Mouse (Mus musculus) cerebellum, postnatal 14 days (tissue): ENCODE results near the gene Mrpl51.

ENCODE experiments used
- DNase-seq, 2 experiments: peaks; one replicate each; pipeline ENCODE4 v3.0.0; 2021; ENCODE audit warnings: mixed read lengths in 2 of 2

The Mrpl51 gene

DNA sequence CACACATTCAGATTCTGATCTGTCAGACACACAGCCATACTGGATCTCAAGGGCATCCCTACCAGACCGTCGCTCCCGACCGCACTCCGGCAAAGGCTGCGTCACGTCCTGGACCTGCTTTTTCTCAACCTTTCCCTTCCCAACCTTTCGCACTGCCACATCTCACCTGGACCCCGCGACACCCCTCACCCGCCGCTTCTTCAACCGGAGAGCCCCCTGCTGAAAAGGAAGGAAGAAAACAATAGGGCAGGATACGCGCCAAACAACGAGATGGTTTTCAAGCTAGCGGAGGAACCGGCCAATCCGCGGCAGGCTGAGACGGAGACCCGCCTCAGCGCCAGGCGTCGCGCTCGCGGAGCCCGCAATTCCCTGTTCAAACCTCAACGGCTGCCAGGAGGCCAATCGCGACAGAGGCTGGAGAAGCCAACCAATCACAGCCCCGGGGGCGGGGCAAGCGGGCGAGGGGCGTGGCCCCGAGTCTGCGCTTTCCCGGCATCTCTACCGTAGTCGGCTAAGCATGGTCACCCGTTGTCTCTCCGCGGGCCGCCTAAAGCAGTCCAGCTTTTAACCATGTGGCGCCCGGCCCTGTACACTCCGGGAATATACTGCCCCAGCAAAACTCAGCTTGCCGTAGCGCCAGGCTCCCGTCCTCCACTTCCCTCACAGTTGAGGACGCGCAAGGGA lies at the start of gene Mrpl51, which contains the start of gene Ncapd2:
Gene Mrpl51 (plus strand): TSS at position 470 of the 684 bp plus-strand sequence.
Gene Ncapd2 (minus strand): TSS at position 370 of the 684 bp plus-strand sequence.
- peak; percentile 99 for DNase-seq

DNA sequence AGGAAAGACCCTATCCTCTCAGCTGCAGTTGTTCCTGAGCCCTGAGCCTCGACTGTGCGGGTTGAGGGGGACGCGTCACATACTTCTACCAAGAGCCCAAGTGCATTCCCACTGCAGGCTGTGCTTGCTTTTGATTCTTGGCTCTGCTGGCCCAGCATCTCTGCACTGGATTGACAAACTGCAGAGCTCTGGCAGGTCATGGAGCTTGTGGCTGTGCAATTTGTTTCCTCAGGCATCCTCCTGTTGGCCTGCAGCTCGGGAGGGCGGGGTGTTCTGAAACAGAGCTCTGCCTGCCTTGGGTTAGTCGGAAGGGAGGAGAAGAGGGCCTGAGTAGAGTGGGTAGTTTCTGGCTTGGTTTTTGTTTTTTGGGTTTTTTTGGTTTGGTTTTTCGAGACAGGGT lies 49.2 kb upstream of the Mrpl51 start:
- DNase-seq = no peak

DNA sequence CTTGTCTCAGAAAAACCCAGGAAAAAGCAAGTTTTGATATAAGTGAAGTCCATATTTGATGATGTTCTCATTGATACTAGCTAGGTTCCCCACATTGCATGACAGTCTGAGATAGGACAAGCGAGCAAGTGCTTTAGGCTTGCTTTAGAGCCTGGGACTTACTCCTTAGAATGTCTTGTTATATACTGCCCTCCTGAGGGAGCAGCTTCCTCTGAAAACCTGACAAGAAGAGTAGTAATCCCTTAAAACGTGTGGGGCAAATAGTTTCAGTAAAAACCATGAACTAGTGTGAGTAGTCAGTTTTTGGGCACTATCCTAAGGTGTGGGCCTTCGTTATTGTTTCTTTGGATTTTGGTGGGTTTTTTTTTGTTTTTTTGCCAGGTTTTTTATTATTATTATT lies 48.5 kb upstream of the Mrpl51 start:
- no peak for DNase-seq

DNA sequence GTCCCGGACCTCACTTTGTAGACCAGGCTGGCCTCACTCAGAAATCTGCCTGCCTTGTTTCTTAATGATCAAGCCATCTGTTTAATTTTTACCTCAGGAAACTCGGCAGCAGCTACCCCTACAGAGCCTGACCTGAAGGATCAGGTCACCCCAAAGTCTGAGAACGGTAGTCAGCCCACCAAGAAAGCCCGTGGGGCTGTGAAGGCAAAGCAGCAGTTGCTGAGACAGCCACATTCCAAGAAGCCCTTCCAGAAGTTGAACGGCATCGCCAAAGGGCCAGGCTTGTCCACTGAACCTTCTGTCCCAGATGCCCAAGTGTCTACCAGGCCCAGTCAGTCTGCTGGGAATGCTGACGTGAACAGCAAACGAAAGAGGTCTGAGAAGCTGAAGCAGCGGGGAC lies 47.7 kb upstream of the Mrpl51 start:
- DNase-seq = no peak

DNA sequence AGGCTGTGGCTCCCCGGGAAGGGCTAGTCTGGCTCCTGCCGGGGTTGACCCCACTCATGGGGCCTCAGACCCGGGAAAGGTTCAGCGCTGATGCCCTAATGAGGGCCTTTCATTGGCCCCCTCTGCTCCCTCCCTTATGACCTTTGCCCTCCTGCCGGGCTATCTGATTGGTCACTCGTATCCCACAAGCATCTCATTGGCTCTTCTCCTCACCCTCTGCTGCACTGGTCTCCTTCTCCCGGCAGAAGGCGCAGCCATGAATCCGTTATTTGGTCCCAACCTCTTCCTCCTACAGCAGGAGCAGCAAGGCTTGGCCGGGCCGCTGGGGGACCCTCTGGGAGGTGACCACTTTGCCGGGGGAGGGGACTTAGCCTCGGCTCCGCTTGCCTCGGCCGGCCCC lies 46.6 kb upstream of the Mrpl51 start, which contains the start of gene Iffo1:
Gene Iffo1 (plus strand): TSS at position 241 of the 400 bp plus-strand sequence.
- DNase-seq = peak; percentile 94 to 96

DNA sequence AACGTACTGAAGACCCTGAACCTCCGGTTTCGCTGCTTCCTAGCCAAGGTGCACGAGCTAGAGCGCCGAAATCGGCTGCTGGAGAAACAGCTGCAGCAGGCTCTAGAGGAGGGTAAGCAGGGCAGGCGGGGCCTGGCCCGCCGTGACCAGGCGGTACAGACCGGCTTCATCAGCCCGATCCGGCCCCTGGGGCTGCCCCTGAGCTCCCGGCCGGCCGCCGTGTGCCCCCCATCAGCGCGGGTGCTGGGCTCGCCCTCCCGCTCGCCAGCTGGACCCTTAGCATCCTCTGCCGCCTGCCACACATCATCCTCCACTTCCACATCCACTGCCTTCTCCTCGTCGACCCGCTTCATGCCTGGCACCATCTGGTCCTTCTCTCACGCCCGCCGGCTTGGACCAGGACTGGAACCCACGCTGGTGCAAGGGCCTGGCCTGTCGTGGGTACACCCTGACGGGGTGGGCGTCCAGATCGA lies 46.1 kb upstream of the Mrpl51 start:
- DNase-seq = peak; percentile 60 to 66

DNA sequence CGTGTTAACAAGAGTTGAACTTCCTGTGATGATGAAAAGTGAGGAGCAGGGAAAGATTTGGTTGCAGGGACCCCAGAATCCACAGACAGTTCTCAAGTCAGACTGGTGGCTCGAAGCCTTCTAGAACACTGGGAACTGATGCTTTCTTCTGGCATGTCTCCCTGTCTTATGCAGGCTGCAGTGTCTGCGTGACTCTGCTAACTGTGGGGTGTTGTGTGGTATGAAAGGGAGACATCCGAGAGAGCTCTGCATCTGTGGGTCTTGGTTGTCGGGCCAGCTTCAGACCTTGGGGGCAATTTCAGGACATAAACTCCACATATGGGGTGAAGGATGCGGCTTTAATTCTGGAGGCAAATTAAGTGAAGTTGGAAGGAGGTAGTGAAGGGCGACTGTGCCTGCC lies 45.5 kb upstream of the Mrpl51 start:
- no peak for DNase-seq

DNA sequence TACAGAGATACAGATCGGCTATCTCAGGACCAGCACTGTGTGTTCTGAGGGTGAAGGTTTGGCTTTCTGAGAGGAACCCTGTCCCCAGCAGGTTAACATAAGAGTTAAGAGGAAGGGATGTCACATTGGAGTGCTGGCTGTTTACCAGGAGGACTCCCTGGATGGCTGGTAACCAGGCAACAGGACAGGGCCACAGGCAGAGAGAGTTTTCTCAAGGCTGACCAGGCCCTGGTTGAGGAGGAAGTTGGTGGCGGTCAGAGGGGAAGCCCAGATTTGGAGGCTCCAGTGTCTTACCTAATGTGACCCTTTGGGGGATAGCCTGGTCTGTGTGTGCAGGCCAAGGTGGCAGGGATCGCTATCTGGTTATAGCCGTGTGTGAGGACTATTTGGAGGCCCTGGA lies 44.8 kb upstream of the Mrpl51 start:
- peak; percentile 53 to 55 for DNase-seq

DNA sequence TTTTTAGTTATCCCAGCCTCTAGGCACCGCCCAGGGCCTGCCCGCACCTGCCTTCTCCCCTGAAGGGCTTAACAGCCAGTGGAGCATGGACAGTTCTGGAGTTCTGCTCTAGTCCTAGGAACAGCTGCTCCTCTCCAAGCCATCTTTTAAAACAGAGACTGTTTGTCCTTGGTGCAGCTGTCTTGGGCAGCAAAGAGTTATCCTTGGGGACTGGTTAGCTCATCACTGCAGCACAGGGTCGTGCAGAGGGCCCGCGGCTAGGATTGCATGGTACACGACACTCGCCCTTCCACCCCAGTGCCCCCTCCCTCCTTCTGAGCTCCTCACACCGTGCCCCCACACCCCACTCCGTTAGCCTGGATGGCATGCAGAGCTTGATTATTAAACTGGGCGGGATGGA lies 44.3 kb upstream of the Mrpl51 start:
- no peak for DNase-seq

DNA sequence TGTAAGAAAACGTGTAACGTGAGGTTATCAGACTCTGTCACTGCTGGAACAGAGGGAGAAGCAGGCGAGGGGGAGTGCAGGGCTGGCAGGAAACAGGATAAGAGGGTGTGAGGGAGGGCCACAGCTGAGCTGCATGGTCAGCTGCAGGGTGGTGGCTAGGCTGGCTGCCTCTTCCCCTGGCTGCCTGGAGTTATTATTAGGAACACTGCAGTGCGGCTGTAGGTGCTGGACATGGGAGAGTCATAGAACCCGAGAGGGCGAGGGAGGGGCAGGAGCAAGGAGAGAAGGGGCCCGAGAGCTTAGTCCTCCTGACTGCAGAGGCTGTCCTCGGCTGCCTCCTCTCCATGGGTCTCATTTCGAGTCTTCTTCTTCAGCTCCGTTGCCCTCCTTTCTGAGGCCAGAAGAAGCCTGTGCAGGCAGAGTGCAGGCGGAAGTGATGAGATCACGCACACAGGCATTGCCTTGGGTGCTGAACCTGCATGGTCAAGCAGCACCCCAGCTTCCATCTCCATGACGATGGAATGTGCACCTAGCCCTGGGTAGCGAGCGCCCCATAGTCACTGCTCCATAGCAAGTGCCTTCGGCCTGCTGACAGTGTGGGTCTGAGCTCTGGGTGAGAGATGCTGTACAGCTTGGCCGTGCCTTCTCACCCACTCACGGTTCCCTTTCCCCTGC lies 43.2 kb upstream of the Mrpl51 start:
- DNase-seq = no peak

DNA sequence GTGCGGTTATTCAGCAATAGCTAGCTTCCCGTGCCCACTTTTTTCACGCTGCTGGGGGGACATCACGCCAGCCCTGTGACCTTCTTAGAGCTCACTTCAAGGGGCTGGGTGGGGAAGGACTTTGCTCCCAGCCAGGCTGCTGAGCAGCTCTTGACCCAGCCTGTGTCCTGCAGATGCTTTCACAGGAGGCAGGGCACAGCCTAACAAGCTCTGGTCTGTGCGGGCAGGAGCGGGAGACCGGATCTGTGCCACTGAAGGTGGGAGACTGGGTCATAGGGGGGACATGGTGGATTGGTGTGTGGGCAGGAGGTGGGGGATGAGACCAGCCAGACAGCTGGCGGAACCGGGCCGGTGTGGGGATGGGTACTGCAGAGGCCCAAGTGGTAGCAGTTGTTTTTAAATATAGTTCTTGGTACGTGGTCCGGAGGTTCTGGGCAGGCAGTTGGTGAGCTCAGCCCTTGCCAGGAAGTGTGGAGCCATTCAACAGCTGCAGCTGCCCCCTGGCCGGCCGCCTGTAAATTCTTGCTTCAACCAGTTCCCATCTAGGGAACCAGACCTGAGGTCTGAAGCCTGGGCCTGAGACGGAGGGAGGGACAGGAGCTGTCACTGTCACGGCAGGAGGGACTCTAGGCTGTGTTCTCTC lies 42.6 kb upstream of the Mrpl51 start:
- peak; percentile 46 to 67 for DNase-seq

DNA sequence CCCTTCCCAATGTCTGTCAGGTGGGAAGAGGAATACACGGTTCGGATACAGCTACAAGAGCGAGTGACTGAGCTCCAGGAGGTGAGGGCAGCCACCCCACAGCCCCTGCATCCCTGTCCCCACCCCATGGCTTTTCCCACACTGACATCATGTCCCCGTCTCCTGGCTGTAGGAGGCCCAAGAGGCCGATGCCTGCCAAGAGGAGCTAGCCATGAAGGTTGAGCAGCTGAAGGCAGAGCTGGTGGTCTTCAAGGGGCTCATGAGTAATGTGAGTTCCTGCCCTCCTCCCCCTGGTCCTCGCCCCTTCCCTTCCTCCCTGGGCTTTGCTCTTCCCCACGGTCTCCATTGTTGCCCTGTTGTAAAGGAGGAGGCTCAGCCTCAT lies 42.0 kb upstream of the Mrpl51 start:
- DNase-seq = no peak

DNA sequence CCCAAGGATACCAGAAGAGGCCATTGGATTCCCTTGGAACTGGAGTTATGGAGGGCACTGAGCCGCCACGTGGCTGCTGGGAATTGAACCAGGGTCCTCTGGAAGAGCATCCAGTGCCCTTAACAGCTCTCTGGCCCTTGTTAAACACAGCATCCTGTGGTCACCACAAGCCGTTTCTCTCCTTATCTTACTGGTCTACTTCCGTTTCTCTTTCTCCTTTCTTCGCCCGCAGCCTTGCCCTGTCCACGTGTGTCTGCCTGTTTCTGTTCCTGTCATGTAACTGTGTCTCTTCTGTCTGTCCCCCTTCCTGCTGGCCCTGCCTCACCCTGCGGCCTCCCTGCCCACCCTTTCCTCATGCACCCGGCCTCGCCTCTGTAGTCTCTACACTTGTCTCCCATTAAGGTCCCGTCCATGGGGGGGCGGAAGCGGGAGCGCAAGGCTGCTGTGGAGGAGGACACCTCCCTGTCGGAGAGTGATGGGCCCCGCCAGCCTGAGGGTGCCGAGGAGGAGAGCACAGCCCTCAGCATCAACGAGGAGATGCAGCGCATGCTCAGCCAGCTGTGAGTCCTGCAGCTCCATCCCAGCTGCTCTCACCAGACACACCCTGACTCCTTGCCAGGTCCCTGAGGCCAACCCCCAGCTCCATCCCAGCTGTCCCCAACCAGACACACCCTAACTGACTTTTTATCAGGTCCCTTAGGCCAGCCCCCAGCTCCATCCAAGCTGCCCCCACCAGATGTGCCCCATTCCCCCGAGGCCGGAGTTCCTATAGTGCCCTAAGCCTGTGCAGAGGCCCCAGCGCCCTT lies 39.2 kb upstream of the Mrpl51 start:
- no peak for DNase-seq

DNA sequence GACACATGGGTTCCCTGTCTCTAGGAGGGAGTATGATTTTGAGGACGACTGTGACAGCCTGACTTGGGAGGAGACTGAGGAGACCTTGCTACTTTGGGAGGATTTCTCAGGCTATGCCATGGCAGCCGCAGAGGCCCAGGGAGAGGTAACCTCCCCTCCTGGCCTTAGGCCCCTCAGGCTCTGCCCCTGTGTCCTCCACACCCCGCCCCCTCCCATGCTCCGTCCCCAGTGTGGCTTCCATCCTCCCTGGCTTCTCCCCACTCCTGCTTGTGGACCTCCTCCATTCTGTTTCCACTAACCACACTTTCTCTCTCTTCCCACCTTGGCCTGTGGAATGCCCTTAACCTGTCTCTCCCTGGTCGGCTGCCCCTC lies 38.6 kb upstream of the Mrpl51 start:
- DNase-seq = no peak

DNA sequence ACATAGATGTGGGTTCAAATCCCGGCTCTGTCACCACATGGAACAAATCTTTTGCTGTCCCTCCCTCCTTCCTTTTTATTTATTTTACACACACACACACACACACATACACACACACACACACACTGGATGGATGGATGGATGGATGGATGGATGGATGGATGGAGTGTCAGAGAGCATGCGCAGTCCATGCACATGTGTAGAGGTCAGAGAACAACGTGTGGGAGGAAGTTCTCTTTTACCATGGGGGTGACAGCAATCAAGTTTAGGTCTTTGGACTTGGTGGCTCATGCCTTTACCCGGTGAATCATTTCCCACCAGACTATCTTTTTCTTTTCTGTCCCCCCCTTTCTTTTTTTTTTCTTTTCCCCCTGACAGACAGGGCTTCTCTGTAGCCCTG lies 37.9 kb upstream of the Mrpl51 start:
- no peak for DNase-seq

DNA sequence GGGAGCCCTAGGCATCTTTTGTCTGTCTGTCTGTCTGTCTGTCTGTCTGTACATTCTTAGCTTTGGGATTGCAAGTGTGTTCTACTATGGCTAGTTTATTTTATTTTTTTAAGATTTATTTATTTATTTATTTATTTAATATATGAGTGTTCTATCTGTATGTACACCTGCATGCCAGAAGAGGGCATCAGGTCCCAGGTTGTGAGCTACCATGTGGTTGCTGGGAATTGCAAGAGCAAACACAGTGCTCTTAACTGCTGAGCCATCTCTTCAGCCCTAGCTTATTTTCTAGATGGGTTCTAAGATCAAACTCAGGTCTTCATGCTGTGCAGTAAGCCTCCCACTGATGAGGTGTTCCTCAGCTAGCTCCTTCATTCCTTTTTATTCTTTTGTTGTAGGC lies 37.1 kb upstream of the Mrpl51 start:
- peak; percentile 47 to 56 for DNase-seq

DNA sequence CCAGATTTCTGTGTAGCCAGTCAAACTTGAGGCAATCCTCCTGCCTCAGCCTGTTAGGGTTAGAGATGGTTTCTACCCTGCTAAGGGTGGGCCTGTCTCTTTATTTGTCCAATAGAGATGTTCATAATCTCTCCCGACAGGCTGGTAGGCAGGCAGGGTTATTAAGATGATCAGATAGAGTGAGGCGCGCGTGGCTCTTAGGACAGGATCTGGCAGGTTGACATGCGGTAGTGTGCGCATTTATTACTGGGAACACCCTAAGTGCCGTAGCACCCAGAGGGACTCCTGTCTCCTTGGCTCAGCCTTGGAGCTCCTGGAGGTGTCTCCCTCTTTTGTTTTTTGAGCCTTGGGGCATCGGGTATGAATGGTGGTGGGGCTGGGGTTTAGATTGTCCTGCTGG lies 36.3 kb upstream of the Mrpl51 start:
- DNase-seq = no peak

DNA sequence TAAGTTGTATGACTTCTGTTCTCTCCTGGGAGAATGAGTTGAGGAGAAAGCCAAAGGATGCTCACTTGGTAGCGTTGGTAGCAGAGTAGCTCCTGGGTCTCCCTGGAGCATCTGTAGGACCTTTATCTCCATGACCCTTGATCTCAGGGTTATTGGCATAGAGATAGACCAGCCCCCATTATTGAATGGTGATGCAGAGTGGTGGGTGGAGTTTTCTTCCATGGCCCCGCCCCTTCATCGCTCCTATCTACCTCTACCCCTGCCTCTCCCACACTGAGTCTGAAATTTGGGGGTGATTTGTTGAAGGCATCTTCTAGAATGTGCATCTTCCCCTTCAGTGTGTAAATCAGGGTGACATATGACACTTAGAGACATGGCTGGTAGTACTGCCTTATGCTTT lies 35.1 kb upstream of the Mrpl51 start:
- no peak for DNase-seq

DNA sequence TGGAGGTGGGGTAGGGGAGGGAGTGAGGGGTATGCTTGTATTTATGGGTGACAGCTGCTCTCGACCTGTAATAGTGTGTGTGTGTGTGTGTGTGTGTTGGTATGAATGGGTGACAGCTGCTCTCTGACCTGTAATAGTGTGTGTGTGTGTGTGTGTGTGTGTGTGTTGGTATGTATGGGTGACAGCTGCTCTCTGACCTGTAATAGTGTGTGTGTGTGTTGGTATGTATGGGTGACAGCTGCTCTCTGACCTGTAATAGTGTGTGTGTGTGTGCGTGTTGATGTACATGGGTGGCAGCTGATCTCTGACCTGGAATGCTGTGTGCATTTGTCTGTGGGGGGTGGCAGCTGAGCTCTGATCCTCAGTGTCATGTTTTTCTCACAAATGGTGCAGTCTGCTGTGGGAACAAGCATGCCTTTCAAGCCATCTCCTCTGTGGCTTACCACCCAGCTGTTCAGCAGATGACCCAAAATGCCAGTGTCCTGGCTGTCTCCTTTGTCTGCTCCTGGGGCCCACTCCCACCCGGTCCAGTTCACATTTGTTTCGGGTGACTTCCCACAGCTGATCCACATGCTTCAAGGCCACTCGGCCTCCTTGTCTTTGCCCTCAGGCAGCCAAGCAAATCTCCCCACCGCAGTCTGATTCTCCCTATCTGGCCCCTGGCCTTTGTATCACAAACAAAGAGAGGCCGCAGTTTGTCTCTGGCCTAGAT lies 34.5 kb upstream of the Mrpl51 start:
- DNase-seq = no peak

DNA sequence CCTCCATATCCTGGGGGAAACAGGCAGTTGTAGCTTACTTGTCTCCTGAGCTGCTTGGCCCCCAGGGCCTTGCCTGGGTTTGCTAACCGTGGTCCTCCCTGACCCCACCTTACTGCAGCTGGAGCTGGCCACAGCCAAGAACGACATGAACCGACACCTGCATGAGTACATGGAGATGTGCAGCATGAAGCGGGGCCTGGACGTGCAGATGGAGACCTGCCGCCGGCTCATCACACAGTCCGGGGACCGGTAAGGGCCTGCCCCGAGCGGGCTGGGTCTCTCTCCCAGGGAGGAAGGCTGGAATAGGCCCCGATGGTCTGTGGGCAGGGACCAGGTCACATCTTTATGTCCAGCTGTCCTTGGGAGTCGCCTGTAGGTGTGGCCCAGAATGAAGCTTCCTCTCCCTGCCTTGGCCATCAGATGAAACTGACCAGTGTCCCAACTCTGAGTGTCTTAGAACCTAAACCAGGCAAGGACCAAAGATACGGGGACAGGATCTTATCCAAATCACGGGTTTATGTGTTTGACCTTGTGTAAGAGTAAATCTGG lies 32.6 kb upstream of the Mrpl51 start:
- DNase-seq = no peak

DNA sequence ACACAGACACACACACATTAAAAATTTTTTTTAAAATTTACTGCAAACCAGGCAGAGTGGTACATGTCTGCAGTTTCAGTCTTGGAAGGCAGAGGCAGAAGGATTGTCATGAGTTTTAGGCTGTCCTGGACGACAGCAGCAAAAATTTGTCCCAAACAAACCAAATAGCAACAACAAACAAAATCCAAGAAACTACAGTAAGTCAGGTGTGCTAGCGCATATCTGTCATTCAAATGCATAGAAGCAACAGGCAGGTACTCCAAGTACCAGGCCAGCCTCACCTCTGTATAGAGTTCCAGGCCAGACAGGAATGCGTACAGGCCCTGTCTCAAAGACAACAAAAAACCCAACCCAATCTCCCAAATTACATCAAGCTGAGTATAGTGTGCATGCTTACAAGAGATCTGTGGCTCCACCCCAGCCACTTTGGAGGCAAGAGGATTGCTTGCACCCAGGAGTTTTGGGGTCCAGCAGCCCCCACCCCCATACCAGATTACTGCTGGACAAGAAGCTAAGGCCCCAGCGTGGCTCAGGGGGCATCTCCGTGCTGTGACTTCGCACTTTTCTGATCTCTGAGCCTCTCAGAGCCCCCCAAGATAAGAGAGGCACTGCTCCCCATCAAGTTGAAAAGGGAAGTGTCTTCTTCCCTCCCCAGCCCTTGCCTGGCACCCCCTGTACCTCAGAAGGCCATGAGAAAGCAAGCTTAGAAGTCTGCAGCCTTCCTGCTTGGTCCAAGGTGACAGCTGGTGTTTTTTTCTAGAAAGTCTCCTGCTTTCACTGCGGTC lies 31.6 kb upstream of the Mrpl51 start:
- no peak for DNase-seq

DNA sequence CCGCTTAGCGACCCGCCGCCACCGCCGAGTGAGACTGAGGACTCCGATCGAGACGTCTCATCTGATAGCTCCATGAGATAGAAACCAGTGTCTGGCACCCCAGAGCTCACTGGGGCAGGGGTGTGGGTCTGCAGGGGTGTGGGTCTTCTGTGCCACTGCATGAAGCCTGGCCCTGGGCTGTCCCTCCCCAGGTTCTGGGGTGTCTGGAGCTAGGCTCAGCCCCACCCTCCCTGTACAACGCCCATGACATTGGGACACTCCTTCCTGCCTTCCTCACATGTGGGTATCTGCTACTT lies 31.1 kb upstream of the Mrpl51 start:
- no peak for DNase-seq
